ENCODE assay signal across 19 mouse cellular contexts in the genomic region with DNA sequence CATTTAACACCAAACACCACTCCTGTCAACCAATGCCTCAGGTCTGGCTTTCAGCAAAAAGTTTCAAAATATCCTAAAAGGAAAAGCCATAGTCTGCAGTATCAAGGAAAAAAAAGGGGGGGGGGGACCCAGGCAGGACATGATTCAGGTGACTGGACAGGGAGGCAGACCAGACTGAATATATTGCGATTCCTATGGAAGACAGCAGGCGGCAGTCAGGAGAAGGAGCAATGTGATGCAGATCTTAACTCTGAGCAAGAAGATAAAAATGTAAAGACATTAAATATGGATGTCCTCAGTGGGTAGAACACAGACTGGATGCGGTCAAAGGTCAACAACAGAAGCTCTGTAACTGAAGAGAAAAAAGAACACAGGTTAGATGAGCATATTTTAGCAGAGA. TPM values are rescaled to one million over a fixed set of nuclear protein-coding genes. Genes with fewer than 3 reads are reported as not detected.
DNase-seq lines count a peak whose midpoint lies in the region; ATAC-seq and TF ChIP-seq lines count a peak whose summit lies in the region.
"Had no signal": no experiment of that assay in that cellular context is flagged by ENCODE, and none has a peak within 500 bp of the region (broad histone marks: within the 10 kb centered on the region; RNA-seq: fewer than 3 reads in every experiment).

No protein-coding gene starts in this region.

- no peak overlapping the region for H3K4me2 ChIP-seq in liver, embryonic 14.5 days (ENCODE audit: low read depth)
- H3K4me2 ChIP-seq in CH12.LX (ENCODE audit: insufficient read depth, low read depth, poor library complexity, severe bottlenecking) = no peak overlapping the region
- H3K4me2 ChIP-seq: embryonic facial prominence, embryonic 12.5 days; heart, embryonic 12.5 days; hindbrain, embryonic 12.5 days; midbrain, embryonic 13.5 days had no signal

- in situ Hi-C loops in CH12.LX (cut with MboI; ENCODE audit: low pct_ligation_motif_present, low pct_unique_long_range_greater_than_20kb, low sequenced_read_pairs) = loop anchor here (25.0 kb wide), 1 partner anchor 871 kb away; no protein-coding TSS in a partner anchor

- no peak overlapping the region for H3K4me3 ChIP-seq in heart, adult 2 months
- H3K4me3 ChIP-seq in heart, embryonic 10.5 days = no peak overlapping the region
- no peak overlapping the region for H3K4me3 ChIP-seq in liver, embryonic 14.5 days (ENCODE audit: insufficient read depth in 1 of 2, low read depth in 2 of 2, low read length in 2 of 2)
- no peak overlapping the region for H3K4me3 ChIP-seq in CH12.LX (replicated peaks in 1 of 3; ENCODE audit: low read depth in 2 of 3, low read length in 2 of 3, poor library complexity in 1 of 3)
- H3K4me3 ChIP-seq: embryonic facial prominence, embryonic 12.5 days; erythroblast, embryonic 14.5 days; heart, embryonic 12.5 days; hindbrain, embryonic 12.5 days; midbrain, embryonic 13.5 days; myocyte had no signal

- intact Hi-C loops in heart, adult 2 months (cut with DNase I) = no loop called here

- no peaks in the 10 kb centered on the region for H3K79me2 ChIP-seq in heart, adult 2 months (replicated peaks; ENCODE audit: control insufficient read depth, insufficient read depth, low read length)
- no peaks in the 10 kb centered on the region for H3K79me2 ChIP-seq in CH12.LX (replicated peaks; ENCODE audit: control insufficient read depth, extremely low read depth, insufficient read depth, poor library complexity, severe bottlenecking)

- no peak for DNase-seq in heart, adult 2 months
- DNase-seq in heart, embryonic 10.5 days (ENCODE audit: low spot score) = no peak
- no peak for DNase-seq in liver, embryonic 14.5 days (ENCODE audit: low read depth in 3 of 3, low spot score in 3 of 3)
- DNase-seq in liver = no peak
- no peak for DNase-seq in CH12.LX (ENCODE audit: extremely low read depth)
- peak; percentile 33 for DNase-seq in adipocyte (ENCODE audit: low spot score)
- DNase-seq in adrenal gland, postnatal 36 days = no peak
- DNase-seq: cerebellum, adult 2 months; gastrocnemius, postnatal 25 days; heart, postnatal 14 days; left cerebral cortex, postnatal 4 days; thymus, postnatal 36 days had no signal

- H3K27me3 ChIP-seq in heart, adult 2 months (ENCODE audit: control insufficient read depth, insufficient read depth, low read length) = no peaks in the 10 kb centered on the region
- peaks cover 13% of the 10 kb centered on the region for H3K27me3 ChIP-seq in heart, embryonic 10.5 days (ENCODE audit: insufficient read depth, poor library complexity, severe bottlenecking)
- no peaks in the 10 kb centered on the region for H3K27me3 ChIP-seq in liver, embryonic 14.5 days (ENCODE audit: control insufficient read depth, insufficient read depth, low read length)
- peaks cover 70% of the 10 kb centered on the region for H3K27me3 ChIP-seq in CH12.LX (replicated peaks)
- H3K27me3 ChIP-seq: hindbrain, embryonic 12.5 days; midbrain, embryonic 13.5 days had no signal

- WGBS in heart, adult 2 months = 71% methylated on average over 3 of the region's 3 CpGs
- 69% methylated on average over 3 of the region's 3 CpGs for WGBS in heart, embryonic 10.5 days
- 55% methylated on average over 3 of the region's 3 CpGs for WGBS in liver, embryonic 14.5 days (ENCODE audit: insufficient replicate concordance)

- peak; percentile 36 for TF ChIP-seq CTCF in heart, adult 2 months (IDR thresholded peaks at IDR 0.05)
- TF ChIP-seq CTCF in liver, embryonic 14.5 days (IDR thresholded peaks at IDR 0.05; ENCODE audit: low read depth) = 0 out of 2 replicates have a peak, but pooled peaks have one; percentile 9
- peak in 1 of 2 experiments; percentile 41; a peak in 2 of 4 replicates for TF ChIP-seq CTCF in CH12.LX (conservative IDR thresholded peaks at IDR 0.05 in 1 of 2, IDR thresholded peaks at IDR 0.05 in 1 of 2; ENCODE audit: low read depth in 2 of 2, low read length in 2 of 2)

- H3K9ac ChIP-seq in heart, adult 2 months (ENCODE audit: low read depth, low read length) = no peak overlapping the region
- H3K9ac ChIP-seq in liver, embryonic 14.5 days (replicated peaks) = no peak overlapping the region
- no peak overlapping the region for H3K9ac ChIP-seq in CH12.LX (ENCODE audit: insufficient read depth, low read depth)
- H3K9ac ChIP-seq: embryonic facial prominence, embryonic 12.5 days; heart, embryonic 12.5 days; hindbrain, embryonic 12.5 days; midbrain, embryonic 13.5 days had no signal

- no peaks in the 10 kb centered on the region for H3K4me1 ChIP-seq in heart, adult 2 months (ENCODE audit: control insufficient read depth, insufficient read depth, low read length)
- H3K4me1 ChIP-seq in heart, embryonic 10.5 days = no peaks in the 10 kb centered on the region
- no peaks in the 10 kb centered on the region for H3K4me1 ChIP-seq in liver, embryonic 14.5 days (replicated peaks; ENCODE audit: control insufficient read depth in 2 of 2, insufficient read depth in 2 of 2, low read length in 1 of 2)
- H3K4me1 ChIP-seq in CH12.LX (ENCODE audit: control insufficient read depth in 1 of 2, insufficient read depth in 2 of 2) = no peaks in the 10 kb centered on the region
- H3K4me1 ChIP-seq: embryonic facial prominence, embryonic 12.5 days; heart, embryonic 12.5 days had no signal

- no peaks in the 10 kb centered on the region for H3K9me3 ChIP-seq in heart, embryonic 10.5 days
- H3K9me3 ChIP-seq in liver, embryonic 14.5 days (ENCODE audit: control insufficient read depth, low read length) = no peaks in the 10 kb centered on the region
- H3K9me3 ChIP-seq in CH12.LX (replicated peaks; ENCODE audit: low read length) = no peaks in the 10 kb centered on the region
- H3K9me3 ChIP-seq: embryonic facial prominence, embryonic 12.5 days; heart, embryonic 12.5 days; hindbrain, embryonic 12.5 days; midbrain, embryonic 13.5 days had no signal

- no peak for TF ChIP-seq EP300 in heart, adult 2 months (IDR thresholded peaks at IDR 0.05; ENCODE audit: insufficient read depth, low read depth, low read length)
- TF ChIP-seq EP300 in liver, embryonic 14.5 days (IDR thresholded peaks at IDR 0.05; ENCODE audit: low read depth) = no peak
- no peak for TF ChIP-seq EP300 in CH12.LX (IDR thresholded peaks at IDR 0.05; ENCODE audit: low read length)

- H3K36me3 ChIP-seq in heart, adult 2 months (ENCODE audit: control insufficient read depth, insufficient read depth, low read length) = no peaks in the 10 kb centered on the region
- H3K36me3 ChIP-seq in heart, embryonic 10.5 days = no peaks in the 10 kb centered on the region
- H3K36me3 ChIP-seq in liver, embryonic 14.5 days (replicated peaks; ENCODE audit: control insufficient read depth, insufficient read depth, low read depth) = no peaks in the 10 kb centered on the region
- H3K36me3 ChIP-seq in CH12.LX (replicated peaks in 1 of 2; ENCODE audit: control insufficient read depth in 1 of 2, insufficient read depth in 1 of 2, low read length in 1 of 2) = no peaks in the 10 kb centered on the region
- H3K36me3 ChIP-seq: embryonic facial prominence, embryonic 12.5 days; heart, embryonic 12.5 days; hindbrain, embryonic 12.5 days; midbrain, embryonic 13.5 days had no signal

- TF ChIP-seq RAD21 in CH12.LX (IDR thresholded peaks at IDR 0.05; ENCODE audit: low read depth, low read length) = no peak

- no peak for ATAC-seq in liver, embryonic 14.5 days (ENCODE audit: insufficient read depth)
- ATAC-seq: forebrain, embryonic 14.5 days; midbrain, embryonic 13.5 days had no signal

- dilution Hi-C loops in CH12.LX (cut with MboI; ENCODE audit: extremely low pct_ligation_motif_present, extremely low pct_unique_long_range_greater_than_20kb, low sequenced_read_pairs) = no loop called here

- H3K27ac ChIP-seq in heart, adult 2 months = no peak overlapping the region
- H3K27ac ChIP-seq in heart, embryonic 10.5 days = no peak overlapping the region
- H3K27ac ChIP-seq in liver, embryonic 14.5 days = no peak overlapping the region
- H3K27ac ChIP-seq in CH12.LX (ENCODE audit: insufficient read depth, low read depth) = no peak overlapping the region
- H3K27ac ChIP-seq: embryonic facial prominence, embryonic 12.5 days; hindbrain, embryonic 12.5 days had no signal

- TF ChIP-seq POLR2A in heart, adult 2 months (IDR thresholded peaks at IDR 0.05; ENCODE audit: insufficient read depth, low read depth, low read length) = no peak
- no peak for TF ChIP-seq POLR2A in CH12.LX (IDR thresholded peaks at IDR 0.05; ENCODE audit: low read depth, low read length)

TF ChIP-seq in CH12.LX, 34 proteins besides CTCF, POLR2A, EP300 and RAD21:
- TF ChIP-seq RCOR1 (conservative IDR thresholded peaks at IDR 0.05; ENCODE audit: low read depth, low read length) = no peak
- TF ChIP-seq SMC3 (IDR thresholded peaks at IDR 0.05; ENCODE audit: low read depth, low read length) = peak; percentile 20; the same call in 1 of the 2 replicates
TF ChIP-seq in CH12.LX: peak in this region for 1.

RNA-seq across cellular contexts. Expression of gene Aldh1l1, which starts 47.3 kb away (rescaled TPM):
- total RNA-seq in heart, adult 2 months (2021) = 1 to 10 TPM; 2.5 to 3.7 TPM
- 3.2 and 7.5 TPM in 2 replicates for polyA plus RNA-seq in heart, adult 2 months (2012; rRNA removed)
- 0.93 and 1.3 TPM in 2 replicates for polyA plus RNA-seq in heart, embryonic 10.5 days (2016; fragmentation: Nextera tagmentation; extraction: Ambion mirVana)
- polyA plus RNA-seq in liver, embryonic 14.5 days (2012; rRNA removed) = 8.4 and 9.2 TPM in 2 replicates
- polyA plus RNA-seq in liver, embryonic 14.5 days (2014; fragmentation: Nextera tagmentation; extraction: Ambion mirVana) = 10.6 and 12.5 TPM in 2 replicates
- total RNA-seq in CH12.LX (2012; rRNA removed) = 0.08 and 0.13 TPM in 2 replicates
- 0.07 and 0.11 TPM in 2 replicates for total RNA-seq in CH12.LX (2014; rRNA removed)
- polyA plus RNA-seq in CH12.LX (2012; ENCODE audit: insufficient read length, low read depth) = not detected in 2 replicates
- 100 to 1,000 TPM; 136 to 172 TPM for total RNA-seq in adrenal gland, postnatal 36 days (2021)
- polyA plus RNA-seq: erythroblast, embryonic 14.5 days had no signal
